Mouse (Mus musculus): ENCODE data around the gene Ccl3.

DNA sequence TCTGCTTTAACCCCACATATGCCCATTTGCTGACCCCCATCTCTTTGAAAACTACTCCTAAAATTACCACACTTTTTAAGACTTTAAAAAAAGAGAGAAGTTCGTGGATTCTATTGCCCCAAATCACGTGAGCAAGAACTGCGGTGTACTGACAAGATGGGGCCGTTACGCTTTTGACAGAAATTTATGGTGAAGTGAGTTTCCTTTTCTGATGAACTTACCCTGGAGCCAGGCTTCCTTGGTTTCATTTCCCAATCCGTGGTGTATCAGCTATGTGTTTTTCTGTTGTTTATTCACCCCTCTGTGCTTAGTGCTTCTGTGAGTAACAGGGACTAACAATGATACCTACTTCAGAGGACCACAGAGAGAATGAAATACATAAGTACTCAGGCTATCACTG is 9.6 kb upstream of the Ccl3 start:
- TF ChIP-seq CTCF (conservative IDR thresholded peaks at IDR 0.05 in 1 of 2, IDR thresholded peaks at IDR 0.05 in 1 of 2; ENCODE audit: low read depth in 2 of 2, low read length in 2 of 2) (no peak), CHD1 (IDR thresholded peaks at IDR 0.05; ENCODE audit: low read depth, low read length) (no peak), TCF12 (IDR thresholded peaks at IDR 0.05; ENCODE audit: low read depth, low read length) (no peak), SIN3A (IDR thresholded peaks at IDR 0.05; ENCODE audit: low read length) (no peak), POLR2A (IDR thresholded peaks at IDR 0.05; ENCODE audit: low read depth, low read length) (no peak), EP300 (IDR thresholded peaks at IDR 0.05; ENCODE audit: low read length) (no peak), E2F4 (IDR thresholded peaks at IDR 0.05; ENCODE audit: insufficient replicate concordance, low read depth, low read length) (no peak), ZMIZ1 (IDR thresholded peaks at IDR 0.05; ENCODE audit: low read depth, low read length) (no peak), POLR2AphosphoS2 (IDR thresholded peaks at IDR 0.05; ENCODE audit: low read depth, low read length) (no peak), RAD21 (IDR thresholded peaks at IDR 0.05; ENCODE audit: low read depth, low read length) (no peak), ETS1 (conservative IDR thresholded peaks at IDR 0.05; ENCODE audit: low read depth, low read length) (no peak), JUN (IDR thresholded peaks at IDR 0.05; ENCODE audit: insufficient read depth, low read depth, low read length) (no peak), USF1 (IDR thresholded peaks at IDR 0.05; ENCODE audit: low read depth, low read length) (no peak)
